Mouse (Mus musculus) brain, embryonic 14.5 days (tissue): ENCODE measurements around the gene 4933411K16Rik. TPM values are rescaled to one million over a fixed set of nuclear protein-coding genes. Genes with fewer than 3 reads are reported as not detected.

ENCODE experiments used
- DNase-seq: peaks from one replicate; pipeline ENCODE4 v3.0.0-alpha.2; 2011; ENCODE audit warnings: low read depth
- CTCF ChIP-seq: fragments of 200-500 bp; IDR thresholded peaks from 2 replicates; pipeline ENCODE4 v1.5.1; 2012; ENCODE audit warnings: inconsistent platforms, mild to moderate bottlenecking, moderate library complexity, borderline replicate concordance; ENCODE audit not compliant: insufficient read depth, insufficient read length; ENCODE audit errors: extremely low read depth
- POLR2A ChIP-seq: fragments of 200-500 bp; IDR thresholded peaks from 2 replicates; pipeline ENCODE4 v1.6.1; 2012; ENCODE audit warnings: mild to moderate bottlenecking, inconsistent platforms, borderline replicate concordance; ENCODE audit not compliant: poor library complexity, insufficient read depth, insufficient read length, severe bottlenecking; ENCODE audit errors: extremely low read depth
- polyA plus RNA-seq: library from polyadenylated mRNA; depleted of rRNA; stranded (reverse); fragments of >200 nt; gene quantifications from 2 replicates; pipeline ENCODE4 v1.2.3, GENCODE M21; 2012; rRNA removed

Gene 4933411K16Rik
- polyA plus RNA-seq: 0.09 and 0.29 TPM in 2 replicates

DNA sequence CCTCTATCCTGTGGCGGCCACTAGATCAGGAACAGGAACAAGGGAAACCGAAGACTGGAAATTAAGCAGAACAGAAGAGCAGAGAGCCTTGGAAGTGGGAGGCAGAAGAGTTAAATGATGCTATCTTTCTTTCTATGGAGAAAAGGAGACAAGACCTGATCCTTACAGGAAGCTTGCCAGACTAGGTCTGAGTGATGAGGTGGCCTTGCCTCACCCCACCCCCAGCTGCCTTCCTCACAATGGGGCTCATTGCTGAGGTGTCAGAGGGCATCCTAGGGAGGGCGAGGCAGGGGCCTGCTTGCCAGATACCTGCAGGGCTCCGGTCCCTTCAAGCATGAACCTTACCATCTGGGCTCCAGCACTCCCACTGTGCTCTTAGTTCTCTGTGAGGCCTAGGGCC is at the start of gene 4933411K16Rik:
Gene 4933411K16Rik, plus strand, starts transcription at position 301 of the 400 bp plus-strand sequence.
- no peak for DNase-seq
- no peak for TF ChIP-seq CTCF
- no peak for TF ChIP-seq POLR2A

DNA sequence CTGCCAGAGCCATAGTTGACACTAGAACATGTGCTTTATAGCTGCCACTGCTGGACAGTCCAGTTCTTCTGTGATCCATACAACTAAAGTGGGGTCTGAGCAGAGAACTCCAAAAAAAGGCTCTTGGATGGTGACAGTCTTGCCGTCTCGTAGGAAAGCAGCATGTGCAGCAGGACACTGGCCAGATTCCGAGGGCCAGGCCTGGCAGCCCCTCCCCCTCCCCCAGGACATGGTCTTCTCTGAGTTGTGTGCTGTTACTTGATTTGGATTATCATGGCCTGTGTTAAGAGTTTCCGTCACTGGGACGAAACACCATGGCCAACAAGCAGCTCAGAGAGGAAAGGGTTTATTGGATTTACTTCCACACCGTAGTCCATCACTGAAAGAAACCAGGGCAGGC is 47.8 kb upstream of the 4933411K16Rik start:
- TF ChIP-seq POLR2A: no peak
- TF ChIP-seq CTCF: no peak
- DNase-seq: no peak

DNA sequence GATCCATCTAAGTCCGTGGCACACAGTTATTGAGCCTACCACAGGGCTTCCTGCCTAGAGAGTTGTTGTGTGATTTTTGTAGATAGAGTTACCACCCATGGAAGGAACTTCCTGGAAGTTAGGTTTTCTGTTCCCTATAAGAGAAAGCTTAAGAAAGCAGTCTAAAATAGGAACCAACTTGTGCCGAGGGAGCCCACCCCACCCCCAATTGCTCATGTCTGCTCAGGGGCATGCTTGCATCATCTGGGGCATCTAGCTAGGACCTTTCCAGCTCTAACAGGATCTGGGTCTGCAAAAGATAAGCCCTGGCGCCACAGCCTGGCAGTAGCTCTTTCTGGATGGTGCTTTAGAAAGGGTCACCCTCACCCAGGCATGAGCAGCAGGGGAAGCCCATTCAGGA is 46.4 kb upstream of the 4933411K16Rik start:
- no peak for DNase-seq
- no peak for TF ChIP-seq CTCF
- no peak for TF ChIP-seq POLR2A

DNA sequence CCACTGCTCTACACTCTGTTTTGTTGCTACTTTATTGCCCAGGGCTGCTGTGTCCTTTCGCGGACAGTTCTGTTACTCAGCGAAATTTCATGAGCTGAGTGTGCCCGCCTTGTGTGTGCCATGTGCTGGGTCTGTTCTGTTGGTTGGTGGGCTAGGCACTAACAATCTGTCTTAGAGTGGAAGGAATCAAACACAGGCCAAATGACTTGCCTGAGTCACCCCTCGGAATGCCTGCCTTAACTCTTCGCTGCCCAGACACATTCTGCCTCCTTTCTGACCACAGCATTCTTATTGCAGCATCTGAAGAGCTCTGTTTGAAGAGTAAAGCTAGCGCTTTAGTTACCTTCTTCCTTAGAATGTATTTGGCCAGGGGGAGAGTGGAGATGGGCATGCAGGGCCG is 45.5 kb upstream of the 4933411K16Rik start:
- TF ChIP-seq POLR2A (no peak), CTCF (no peak)
- no peak for DNase-seq

DNA sequence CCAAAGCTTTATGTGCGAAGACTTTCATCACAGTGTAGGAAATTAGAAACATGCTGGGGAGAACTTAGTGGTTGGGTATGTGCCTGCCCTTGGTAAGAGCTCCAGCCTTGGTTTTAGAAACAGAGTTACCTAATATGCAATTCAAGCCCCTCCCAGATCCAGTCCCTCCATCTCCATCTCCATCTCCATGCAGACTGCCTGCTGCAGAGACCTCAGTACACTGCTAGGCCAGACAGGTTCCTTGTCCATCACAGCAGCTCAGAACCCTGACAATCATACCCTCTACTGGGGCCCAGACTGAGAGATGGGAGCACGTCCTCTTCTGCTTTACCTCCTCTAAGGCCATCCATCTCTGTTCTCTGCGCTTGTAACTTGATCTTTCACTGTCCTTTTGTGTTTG is 43.5 kb upstream of the 4933411K16Rik start:
- TF ChIP-seq CTCF (no peak), POLR2A (no peak)
- DNase-seq: no peak

DNA sequence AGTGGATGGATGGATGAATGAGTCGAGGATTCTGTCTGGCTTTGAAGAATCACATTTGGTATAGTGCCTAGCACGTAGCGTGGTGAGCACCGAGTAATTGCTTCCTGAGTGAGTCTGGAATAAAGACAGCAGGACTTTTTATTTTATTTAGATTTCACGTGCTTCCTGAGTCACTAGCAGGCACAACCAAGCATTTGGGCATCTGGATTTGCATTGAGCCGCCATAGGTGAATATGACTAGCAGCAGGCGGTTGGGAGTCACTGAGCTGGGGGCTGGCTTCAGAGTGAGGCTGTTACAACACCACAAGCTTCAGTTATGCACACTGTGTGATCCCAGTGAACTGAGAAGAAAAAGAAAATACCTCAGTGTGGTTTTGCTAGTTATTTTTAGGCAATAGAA is 43.0 kb upstream of the 4933411K16Rik start:
- TF ChIP-seq POLR2A (no peak), CTCF (no peak)

DNA sequence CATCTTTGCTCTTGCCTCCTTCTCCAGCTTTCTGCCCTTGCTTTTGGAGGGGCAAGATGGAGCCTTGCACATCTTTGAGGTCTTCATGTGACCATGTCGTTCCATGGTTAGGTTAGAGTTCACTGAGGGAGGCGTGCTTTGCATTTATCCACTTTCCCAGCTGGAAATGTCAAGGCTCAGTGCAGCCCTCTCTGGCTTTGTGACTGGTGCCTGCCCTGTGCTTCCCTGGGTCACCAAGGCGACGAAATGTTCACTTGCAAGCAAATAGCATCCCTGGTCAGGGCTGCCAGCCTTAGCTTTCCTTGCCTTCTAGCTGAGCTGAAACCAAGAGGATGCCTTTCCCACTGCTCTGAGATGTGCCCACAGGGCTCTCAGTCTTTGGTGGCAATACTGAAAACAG is 41.6 kb upstream of the 4933411K16Rik start:
- TF ChIP-seq POLR2A (no peak), CTCF (no peak)
- no peak for DNase-seq

More for the DNA sequence above, 43.0 kb upstream of the 4933411K16Rik start:
- no peak for DNase-seq

DNA sequence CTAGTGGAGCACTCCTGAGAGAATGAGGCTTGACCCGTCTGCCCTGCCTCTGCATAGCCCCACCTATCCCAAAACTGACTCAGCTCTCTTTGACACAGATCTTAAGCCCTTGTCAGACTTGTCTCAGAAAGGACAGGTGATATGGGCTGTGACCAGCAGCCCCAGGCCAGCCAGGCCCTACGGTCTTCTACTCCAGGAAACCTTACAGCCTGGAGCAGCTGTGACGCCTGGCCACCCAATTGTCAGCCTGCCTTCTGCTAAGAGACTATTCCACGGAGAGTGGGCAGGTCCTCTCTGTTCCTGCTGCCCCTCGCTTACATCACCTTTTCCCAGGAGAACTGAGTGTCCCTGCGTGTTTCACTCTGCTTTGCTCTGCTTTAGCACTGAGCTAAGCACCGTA is 40.9 kb upstream of the 4933411K16Rik start:
- DNase-seq: no peak
- no peak for TF ChIP-seq POLR2A

DNA sequence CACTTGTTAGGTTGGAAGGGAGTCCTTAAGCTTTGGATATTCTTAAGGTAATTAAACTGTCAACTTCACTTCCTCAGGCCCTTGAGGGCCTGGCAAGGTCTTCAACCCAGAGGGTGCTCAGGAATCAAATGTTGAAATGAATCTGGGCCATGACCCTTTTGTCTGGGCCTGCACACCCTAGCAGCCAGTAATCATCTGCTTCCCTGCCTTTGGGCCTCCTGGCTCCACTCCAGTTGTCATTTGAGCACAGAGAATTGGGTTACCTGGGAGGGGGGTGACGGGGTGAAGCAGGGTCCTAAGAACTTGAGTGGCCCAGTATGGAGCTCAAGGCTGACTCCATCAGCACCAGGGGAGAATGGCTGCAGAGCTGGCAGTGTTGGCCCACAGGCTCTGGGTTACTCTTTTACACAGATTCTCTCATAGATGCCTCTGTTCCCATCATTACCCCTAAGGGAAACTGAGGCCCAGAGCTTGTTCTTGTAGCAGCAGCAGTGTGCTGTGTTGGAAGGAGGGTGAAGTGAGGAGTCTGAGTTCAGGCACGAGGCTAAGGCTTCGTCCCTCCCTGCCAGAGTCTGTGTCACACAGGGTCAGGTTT is 37.7 kb upstream of the 4933411K16Rik start:
- no peak for DNase-seq
- TF ChIP-seq CTCF: no peak
- TF ChIP-seq POLR2A: no peak

DNA sequence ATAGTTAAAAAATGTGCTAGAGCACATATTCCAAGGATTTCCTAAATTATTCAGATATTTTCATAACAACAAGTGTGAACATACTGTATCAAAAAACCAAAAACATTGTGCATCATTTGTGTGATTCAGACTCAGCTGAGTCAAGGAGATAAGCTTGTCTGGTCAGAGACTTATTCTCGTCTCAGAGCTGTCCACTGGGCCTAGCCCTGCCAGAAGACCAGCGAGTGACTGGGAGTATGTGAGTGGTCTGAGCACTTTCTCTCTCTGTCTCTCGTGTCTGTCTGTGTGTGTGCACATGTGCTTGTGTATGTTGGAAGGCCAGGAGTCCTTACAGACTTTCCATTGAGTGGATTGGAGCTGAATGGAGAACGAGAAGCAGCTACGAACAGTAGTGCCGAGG is 37.0 kb upstream of the 4933411K16Rik start:
- no peak for TF ChIP-seq POLR2A
- no peak for TF ChIP-seq CTCF
- no peak for DNase-seq

DNA sequence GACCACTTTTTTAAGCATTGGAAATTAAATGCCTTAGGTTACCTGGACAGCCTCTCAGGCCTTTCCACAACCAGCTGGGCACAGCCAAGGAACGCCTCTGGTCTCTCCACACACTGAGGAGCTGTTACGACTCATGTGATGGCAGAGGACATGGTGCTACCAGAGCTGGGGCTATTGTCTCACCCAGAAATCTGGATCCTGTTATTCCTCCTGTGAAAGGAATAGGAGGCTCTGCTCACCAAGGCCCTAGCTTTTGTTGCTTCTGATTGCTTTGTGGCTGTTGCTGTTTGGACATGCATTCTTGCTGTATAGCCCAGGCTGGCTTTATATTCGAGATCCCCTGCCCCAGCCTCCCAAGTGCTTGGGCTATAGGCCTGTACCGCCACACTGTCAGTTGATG is 35.8 kb upstream of the 4933411K16Rik start:
- TF ChIP-seq POLR2A (no peak), CTCF (no peak)
- DNase-seq: no peak

DNA sequence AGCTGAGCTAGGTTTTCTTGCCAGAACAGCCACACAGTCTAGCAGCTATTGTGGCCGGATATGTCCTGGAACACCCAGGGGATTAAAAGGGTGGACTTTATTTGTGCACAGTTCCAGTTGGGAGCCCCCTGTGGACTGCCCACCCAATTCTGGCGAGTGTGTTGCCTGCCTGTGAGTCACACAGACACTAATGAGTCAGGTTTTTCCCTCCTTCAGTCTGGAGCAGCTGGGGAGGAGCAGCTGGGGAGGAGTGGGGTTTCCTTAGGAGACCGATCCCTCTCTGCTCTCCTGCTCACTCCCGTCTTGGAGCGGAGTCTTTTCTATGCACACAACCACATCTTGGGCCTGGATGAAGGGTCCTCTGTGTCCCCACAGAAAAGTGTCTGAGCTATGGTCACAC is 35.2 kb upstream of the 4933411K16Rik start:
- no peak for DNase-seq
- no peak for TF ChIP-seq CTCF
- TF ChIP-seq POLR2A: no peak
